Mouse (Mus musculus): ENCODE measurements around the gene Cx3cr1.

GRCm38 (mm10) chr9:120010781-120011511 lies 58.7 kb downstream of the Cx3cr1 start:
- TF ChIP-seq POLR2A (IDR thresholded peaks at IDR 0.05; ENCODE audit: borderline replicate concordance, insufficient read depth, low read length) (no peak), CTCF (IDR thresholded peaks at IDR 0.05; ENCODE audit: borderline replicate concordance, insufficient read depth, low read depth, low read length) (no peak)
